Mouse (Mus musculus) lung, adult 2 months (tissue): ENCODE results near the gene Chchd1. TPM values are rescaled to one million over a fixed set of nuclear protein-coding genes. Genes with fewer than 3 reads are reported as not detected.
A peak's percentile ranks its signal among the peaks of the same experiment; 100 is the strongest.

Source experiments
- DNase-seq: peaks from one replicate; pipeline ENCODE4 v3.0.0; 2022
- H3K4me1 ChIP-seq: fragments of 200-500 bp; 2 replicates; pipeline ENCODE4 v1.6.1; 2011; ENCODE audit warnings: low read length; ENCODE audit not compliant: control insufficient read depth, insufficient read depth
- H3K4me3 ChIP-seq: fragments of 200-500 bp; replicated peaks from 2 replicates; pipeline ENCODE3; 2011; ENCODE audit warnings: low read depth, mild to moderate bottlenecking, control low read depth, low read length; ENCODE audit errors: extremely low read depth
- CTCF ChIP-seq: fragments of 200-500 bp; IDR thresholded peaks from 2 replicates; pipeline ENCODE4 v1.5.1; 2011; ENCODE audit warnings: mild to moderate bottlenecking, low read length, control low read depth; ENCODE audit not compliant: insufficient read depth
- POLR2A ChIP-seq: fragments of 200-500 bp; IDR thresholded peaks from 2 replicates; pipeline ENCODE4 v1.6.1; 2011; ENCODE audit warnings: low read depth, mild to moderate bottlenecking, control low read depth, low read length, borderline replicate concordance; ENCODE audit errors: extremely low read depth
- WGBS: fragments of 180-500 bp; shearing (Covaris S2); methylation state at CpG from one replicate; pipeline ENCODE4 v1.1.7; 2018; 5-methylcytosine and 5-hydroxymethylcytosine counted together
- polyA plus RNA-seq: library from polyadenylated mRNA; depleted of rRNA; stranded (reverse); fragments of >200 nt; gene quantifications from 2 replicates; pipeline ENCODE4 v1.2.3, GENCODE M21; 2012

Chchd1 gene
- polyA plus RNA-seq, 1 experiment, result 23.2 TPM

GRCm38 (mm10) chr14:20682498-20682897 is 20.3 kb upstream of the Chchd1 start:
- DNase-seq, result no peak
- Histone ChIP-seq H3K4me1 (no peaks in the 10 kb centered on the region), H3K4me3 (no peak overlapping the region)
- 21% methylated on average over 3 of the region's 3 CpGs for WGBS
- TF ChIP-seq POLR2A (no peak), CTCF (no peak)

GRCm38 (mm10) chr14:20686576-20686975 is 16.2 kb upstream of the Chchd1 start:
- 98% methylated on average over 3 of the region's 3 CpGs for WGBS
- no peak overlapping the region for H3K4me3 ChIP-seq
- DNase-seq, result no peak
- TF ChIP-seq POLR2A (no peak), CTCF (no peak)
- H3K4me1 ChIP-seq, result no peaks in the 10 kb centered on the region

DNA sequence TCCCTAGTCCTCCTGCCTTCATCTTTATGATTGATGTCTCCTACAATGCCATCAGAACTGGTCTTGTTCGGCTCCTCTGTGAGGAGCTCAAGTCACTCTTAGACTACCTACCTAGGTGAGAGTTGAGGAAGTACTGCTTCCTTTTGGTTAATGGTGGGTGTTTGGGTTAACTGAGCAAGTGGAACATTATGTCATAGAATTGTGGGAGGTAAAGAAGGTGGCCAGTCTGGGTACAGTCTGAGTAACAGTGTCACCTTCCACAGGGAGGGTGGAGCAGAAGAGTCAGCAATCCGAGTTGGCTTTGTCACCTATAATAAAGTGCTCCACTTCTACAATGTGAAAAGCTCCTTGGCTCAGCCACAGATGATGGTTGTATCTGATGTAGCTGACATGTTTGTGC is 13.8 kb upstream of the Chchd1 start:
- no peak for DNase-seq
- no peak overlapping the region for H3K4me3 ChIP-seq
- TF ChIP-seq POLR2A (no peak), CTCF (no peak)
- H3K4me1 ChIP-seq, result no peaks in the 10 kb centered on the region
- WGBS, result 81% methylated on average over 2 of the region's 2 CpGs

GRCm38 (mm10) chr14:20691772-20692171 is 11.0 kb upstream of the Chchd1 start:
- DNase-seq, result no peak
- TF ChIP-seq POLR2A (no peak), CTCF (no peak)
- Histone ChIP-seq H3K4me3 (no peak overlapping the region), H3K4me1 (peaks cover 10% of the 10 kb centered on the region)
- WGBS, result 89% methylated on average over 6 of the region's 6 CpGs

- no peak for TF ChIP-seq CTCF
- no peak for TF ChIP-seq POLR2A
- peaks cover 17% of the 10 kb centered on the region for H3K4me1 ChIP-seq
- DNase-seq, result no peak
- H3K4me3 ChIP-seq, result no peak overlapping the region
- WGBS, result 78% methylated on average over 10 of the region's 10 CpGs
These were observed 9.2 kb upstream of the Chchd1 start for GRCm38 (mm10) chr14:20693589-20694101.

DNA sequence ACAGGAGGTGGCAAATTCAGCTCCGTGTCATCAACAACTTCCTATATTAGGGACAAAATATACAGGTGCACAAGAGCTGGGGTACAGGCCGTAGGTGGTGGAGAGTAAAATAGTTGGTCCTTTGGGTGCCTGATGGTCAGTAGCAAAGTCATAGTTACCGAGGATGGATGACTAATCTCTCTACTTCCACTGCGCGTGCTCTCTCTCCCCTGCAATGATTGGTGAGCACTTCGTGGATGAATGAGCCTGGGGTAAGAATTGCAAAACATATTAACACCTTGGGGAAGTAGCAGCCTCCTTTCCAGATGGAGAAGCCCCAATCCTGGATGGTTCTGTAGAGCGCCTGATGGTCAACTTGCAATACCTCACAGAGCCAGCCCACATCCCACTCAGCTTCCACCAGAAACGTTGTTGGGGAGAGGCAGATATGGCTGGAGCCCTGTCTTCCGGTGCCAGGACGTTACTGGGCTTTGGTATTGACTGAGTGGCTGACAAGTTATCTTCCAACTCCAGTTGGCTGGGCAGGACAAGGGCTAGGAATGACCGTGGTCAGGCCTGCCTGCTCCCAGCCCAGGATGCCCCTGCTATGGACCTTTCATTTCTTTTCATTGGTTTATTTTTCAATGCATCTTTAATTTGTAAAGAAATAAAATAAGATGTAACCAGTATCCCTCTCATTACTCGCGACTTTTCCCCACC is 8.5 kb upstream of the Chchd1 start:
- DNase-seq, result no peak
- 38% methylated on average over 13 of the region's 13 CpGs for WGBS
- H3K4me3 ChIP-seq, result peak overlapping the region; percentile 95
- TF ChIP-seq POLR2A, result no peak
- TF ChIP-seq CTCF, result no peak
- peaks cover 17% of the 10 kb centered on the region for H3K4me1 ChIP-seq

GRCm38 (mm10) chr14:20694884-20695760 is 7.7 kb upstream of the Chchd1 start, which contains the start of gene Fut11:
Gene Fut11 (plus strand): TSS chr14:20694968.
- TF ChIP-seq POLR2A (peak; percentile 85; the same call in 1 of the 2 replicates), CTCF (no peak)
- peaks cover 17% of the 10 kb centered on the region for H3K4me1 ChIP-seq
- peak; percentile 82 for DNase-seq
- peak within 1 kb of the TSS; percentile 95 for H3K4me3 ChIP-seq
- under 1% methylated on average over 111 of the region's 111 CpGs for WGBS

DNA sequence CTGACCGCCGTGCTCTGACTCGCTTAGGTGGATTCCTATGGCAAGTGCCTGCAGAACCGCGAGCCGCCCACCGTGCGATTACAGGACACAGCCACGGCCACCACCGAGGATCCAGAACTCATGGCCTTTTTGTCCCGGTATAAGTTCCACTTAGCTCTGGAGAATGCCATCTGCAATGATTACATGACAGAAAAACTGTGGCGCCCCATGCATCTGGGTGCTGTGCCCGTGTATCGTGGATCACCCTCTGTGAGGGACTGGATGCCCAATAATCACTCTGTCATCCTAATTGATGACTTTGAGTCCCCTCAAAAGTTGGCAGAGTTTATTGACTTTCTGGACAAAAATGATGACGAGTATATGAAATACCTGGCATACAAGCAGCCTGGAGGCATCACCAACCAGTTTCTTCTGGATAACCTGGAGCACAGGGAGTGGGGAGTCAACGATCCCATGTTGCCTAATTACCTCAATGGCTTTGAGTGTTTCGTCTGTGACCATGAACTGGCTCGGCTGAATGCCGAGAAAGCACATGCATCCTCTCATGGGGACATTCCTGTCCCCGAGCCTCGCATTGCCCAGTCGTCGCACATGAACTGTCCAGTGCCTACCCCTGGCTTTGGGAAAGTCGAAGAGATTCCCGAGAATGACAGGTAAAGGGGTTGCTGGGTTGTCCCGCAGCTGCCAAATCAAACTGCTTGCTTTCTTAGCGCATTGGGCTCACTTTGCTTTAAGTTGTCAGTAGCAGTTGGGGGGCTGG is 6.9 kb upstream of the Chchd1 start:
- no peak for TF ChIP-seq CTCF
- TF ChIP-seq POLR2A, result no peak
- Histone ChIP-seq H3K4me1 (peaks cover 17% of the 10 kb centered on the region), H3K4me3 (peak overlapping the region; percentile 95)
- WGBS, result 11% methylated on average over 27 of the region's 27 CpGs
- peak; percentile 22 for DNase-seq

DNA sequence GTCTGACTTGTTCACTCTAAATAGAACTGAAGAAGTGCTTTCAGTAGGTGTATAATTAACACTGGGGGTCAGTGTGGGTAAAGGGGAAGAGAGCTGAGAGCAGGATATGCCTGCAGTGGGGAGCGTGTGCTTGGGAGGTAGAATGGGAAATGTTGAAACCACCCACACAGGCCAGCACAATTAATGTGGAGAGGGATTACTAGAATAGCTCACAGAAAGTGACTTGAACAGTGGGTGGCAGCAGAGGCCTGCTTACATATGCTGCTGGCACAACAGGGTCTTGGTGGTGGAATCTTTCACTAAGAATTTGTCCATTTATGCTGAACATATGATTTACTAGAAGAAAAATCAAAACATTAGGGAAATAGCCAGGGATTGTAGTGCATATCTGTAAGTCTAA is 5.8 kb upstream of the Chchd1 start:
- Histone ChIP-seq H3K4me3 (peak overlapping the region; percentile 1), H3K4me1 (peaks cover 18% of the 10 kb centered on the region)
- DNase-seq, result peak; percentile 29
- TF ChIP-seq POLR2A (no peak), CTCF (peak; percentile 52)
- WGBS, result 5% methylated on average over 1 of the region's 1 CpGs
